Mouse (Mus musculus): ENCODE measurements around the gene Kcnh4. TPM values are rescaled to one million over a fixed set of nuclear protein-coding genes. Genes with fewer than 3 reads are reported as not detected.

Gene Kcnh4
- polyA plus RNA-seq, 2 experiments, result not detected

GRCm38 (mm10) chr11:100729976-100730375 is 29.8 kb downstream of the Kcnh4 start:
- Histone ChIP-seq H3K4me3 (ENCODE audit: insufficient read depth in 1 of 2, low read depth in 2 of 2, low read length in 2 of 2) (no peak overlapping the region), H3K27ac (no peak overlapping the region), H3K9me3 (ENCODE audit: control insufficient read depth, low read length) (no peaks in the 10 kb centered on the region), H3K27me3 (ENCODE audit: control insufficient read depth, insufficient read depth, low read length) (no peaks in the 10 kb centered on the region), H3K36me3 (replicated peaks; ENCODE audit: control insufficient read depth, insufficient read depth, low read depth) (peaks cover 32% of the 10 kb centered on the region), H3K4me1 (replicated peaks; ENCODE audit: control insufficient read depth in 2 of 2, insufficient read depth in 2 of 2, low read length in 1 of 2) (peaks cover 8 to 19% of the 10 kb centered on the region in 2 experiments), H3K4me2 (ENCODE audit: low read depth) (no peak overlapping the region), H3K9ac (replicated peaks) (no peak overlapping the region)
- TF ChIP-seq EP300 (IDR thresholded peaks at IDR 0.05; ENCODE audit: low read depth), result no peak
- TF ChIP-seq CTCF (IDR thresholded peaks at IDR 0.05; ENCODE audit: low read depth), result no peak
- no peak for ATAC-seq (ENCODE audit: insufficient read depth)
- DNase-seq (ENCODE audit: low read depth in 3 of 3, low spot score in 3 of 3), result no peak
- WGBS (ENCODE audit: insufficient replicate concordance), result 27% methylated on average over 4 of the region's 4 CpGs

DNA sequence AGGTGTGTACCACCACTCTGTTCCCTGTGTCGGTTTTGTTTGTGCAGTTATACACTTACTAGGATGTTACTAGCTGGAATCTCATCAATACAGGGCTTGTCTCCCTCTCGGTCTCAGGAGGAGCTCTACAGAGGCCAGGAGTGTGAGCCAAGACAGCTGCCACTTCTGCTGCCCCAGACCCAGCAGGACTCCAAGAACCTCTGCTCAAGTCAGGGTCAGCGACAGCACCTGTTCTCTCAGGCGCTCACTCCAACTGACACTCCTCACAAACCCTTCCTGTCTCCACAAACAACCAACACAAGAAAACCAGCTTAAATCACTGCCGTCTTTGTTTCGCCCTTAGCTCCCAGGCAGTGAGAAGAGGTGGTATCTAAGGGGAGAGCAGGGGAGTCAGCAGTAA is 31.1 kb downstream of the Kcnh4 start:
- no peak overlapping the region for H3K27ac ChIP-seq
- TF ChIP-seq EP300 (IDR thresholded peaks at IDR 0.05; ENCODE audit: low read depth), result no peak
- WGBS (ENCODE audit: insufficient replicate concordance), result 84% methylated on average over 6 of the region's 6 CpGs
- no peaks in the 10 kb centered on the region for H3K27me3 ChIP-seq (ENCODE audit: control insufficient read depth, insufficient read depth, low read length)
- no peak overlapping the region for H3K4me2 ChIP-seq (ENCODE audit: low read depth)
- peaks cover 26% of the 10 kb centered on the region for H3K36me3 ChIP-seq (replicated peaks; ENCODE audit: control insufficient read depth, insufficient read depth, low read depth)
- DNase-seq (ENCODE audit: low read depth in 3 of 3, low spot score in 3 of 3) (no peak), ATAC-seq (ENCODE audit: insufficient read depth) (no peak)
- H3K4me3 ChIP-seq (ENCODE audit: insufficient read depth in 1 of 2, low read depth in 2 of 2, low read length in 2 of 2), result no peak overlapping the region
- no peak overlapping the region for H3K9ac ChIP-seq (replicated peaks)
- no peaks in the 10 kb centered on the region for H3K9me3 ChIP-seq (ENCODE audit: control insufficient read depth, low read length)
- peaks cover 12 to 25% of the 10 kb centered on the region in 2 experiments for H3K4me1 ChIP-seq (replicated peaks; ENCODE audit: control insufficient read depth in 2 of 2, insufficient read depth in 2 of 2, low read length in 1 of 2)

- Histone ChIP-seq H3K4me1 (replicated peaks; ENCODE audit: control insufficient read depth in 2 of 2, insufficient read depth in 2 of 2, low read length in 1 of 2) (peaks cover 23 to 32% of the 10 kb centered on the region in 2 experiments), H3K27me3 (ENCODE audit: control insufficient read depth, insufficient read depth, low read length) (no peaks in the 10 kb centered on the region), H3K4me2 (ENCODE audit: low read depth) (no peak overlapping the region), H3K36me3 (replicated peaks; ENCODE audit: control insufficient read depth, insufficient read depth, low read depth) (peaks cover 15% of the 10 kb centered on the region), H3K9ac (replicated peaks) (no peak overlapping the region), H3K9me3 (ENCODE audit: control insufficient read depth, low read length) (no peaks in the 10 kb centered on the region), H3K4me3 (ENCODE audit: insufficient read depth in 1 of 2, low read depth in 2 of 2, low read length in 2 of 2) (no peak overlapping the region), H3K27ac (no peak overlapping the region)
- TF ChIP-seq EP300 (IDR thresholded peaks at IDR 0.05; ENCODE audit: low read depth) (no peak), CTCF (IDR thresholded peaks at IDR 0.05; ENCODE audit: low read depth) (no peak)
- DNase-seq (ENCODE audit: low read depth in 3 of 3, low spot score in 3 of 3), result no peak
- no peak for ATAC-seq (ENCODE audit: insufficient read depth)
- WGBS (ENCODE audit: insufficient replicate concordance), result 90% methylated on average over 3 of the region's 3 CpGs
These were observed 32.5 kb downstream of the Kcnh4 start for GRCm38 (mm10) chr11:100727201-100727600.

DNA sequence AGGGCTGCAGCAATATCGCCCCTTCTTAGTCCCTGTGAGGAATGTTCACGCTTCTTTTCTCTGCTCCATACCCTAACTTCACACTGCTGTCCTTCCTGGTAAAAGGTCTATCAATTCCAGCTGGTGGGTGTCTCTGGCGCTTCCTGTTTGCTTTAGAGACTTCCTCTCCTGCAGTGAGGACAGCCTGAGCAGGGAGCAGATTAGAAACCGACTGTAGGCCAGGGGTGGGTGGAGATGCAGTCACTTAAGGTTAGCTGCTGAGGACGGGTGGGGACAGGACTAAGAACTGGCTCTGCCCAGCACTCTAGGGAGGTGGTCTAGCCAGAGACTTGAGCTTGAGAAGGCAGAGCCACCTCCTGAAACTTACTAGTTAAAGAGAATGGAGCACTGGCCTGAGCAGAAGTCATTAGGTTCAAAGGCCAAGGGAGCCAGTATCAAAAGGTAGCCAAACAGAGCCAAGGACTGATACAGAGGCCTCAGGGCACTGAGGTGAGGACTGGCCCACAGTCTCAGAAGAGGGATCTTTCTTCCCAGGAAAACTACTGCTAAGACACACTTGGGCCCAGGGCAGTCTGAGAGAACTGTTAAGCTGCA is 34.7 kb downstream of the Kcnh4 start:
- Histone ChIP-seq H3K36me3 (replicated peaks; ENCODE audit: control insufficient read depth, insufficient read depth, low read depth) (peaks cover 11% of the 10 kb centered on the region), H3K4me2 (ENCODE audit: low read depth) (peak overlapping the region; percentile 19; the same call in 1 of the 2 replicates), H3K4me1 (replicated peaks; ENCODE audit: control insufficient read depth in 2 of 2, insufficient read depth in 2 of 2, low read length in 1 of 2) (peaks cover 26 to 39% of the 10 kb centered on the region in 2 experiments), H3K27ac (peak overlapping the region; percentile 21), H3K9ac (replicated peaks) (no peak overlapping the region), H3K4me3 (ENCODE audit: insufficient read depth in 1 of 2, low read depth in 2 of 2, low read length in 2 of 2) (no peak overlapping the region), H3K9me3 (ENCODE audit: control insufficient read depth, low read length) (no peaks in the 10 kb centered on the region), H3K27me3 (ENCODE audit: control insufficient read depth, insufficient read depth, low read length) (no peaks in the 10 kb centered on the region)
- TF ChIP-seq CTCF (IDR thresholded peaks at IDR 0.05; ENCODE audit: low read depth) (no peak), EP300 (IDR thresholded peaks at IDR 0.05; ENCODE audit: low read depth) (no peak)
- WGBS (ENCODE audit: insufficient replicate concordance), result 15% methylated on average over 5 of the region's 5 CpGs
- ATAC-seq (ENCODE audit: insufficient read depth) (peak; percentile 47), DNase-seq (ENCODE audit: low read depth in 3 of 3, low spot score in 3 of 3) (no peak)

DNA sequence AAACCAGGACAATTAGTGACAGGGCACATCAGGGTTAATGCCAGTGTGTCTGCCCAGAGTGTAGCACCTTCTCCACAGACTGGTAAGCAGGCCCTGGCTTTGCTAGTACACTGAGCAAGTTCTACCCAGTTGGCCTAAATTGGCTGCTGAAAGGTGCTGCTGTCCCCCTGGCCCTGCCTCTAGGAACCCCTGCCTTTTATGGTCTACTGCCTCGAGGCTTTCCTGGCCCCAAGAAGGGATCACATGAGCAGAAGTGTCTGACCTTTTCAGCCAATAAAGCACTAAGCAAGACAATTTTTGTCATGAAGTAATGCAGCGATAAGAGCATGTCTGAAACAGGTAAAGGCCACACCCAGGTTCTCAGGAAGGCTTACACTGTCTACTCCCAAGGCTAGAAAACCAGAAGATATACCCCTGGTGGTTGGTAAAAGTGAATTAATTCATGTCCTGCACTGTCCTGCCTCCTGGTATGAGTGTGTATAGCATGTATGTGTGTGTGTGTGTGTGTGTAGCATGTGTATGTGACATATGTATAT is 37.2 kb downstream of the Kcnh4 start:
- peak overlapping the region; percentile 0 for H3K27ac ChIP-seq
- H3K27me3 ChIP-seq (ENCODE audit: control insufficient read depth, insufficient read depth, low read length), result no peaks in the 10 kb centered on the region
- 29% methylated on average over 2 of the region's 2 CpGs for WGBS (ENCODE audit: insufficient replicate concordance)
- H3K9ac ChIP-seq (replicated peaks), result no peak overlapping the region
- ATAC-seq (ENCODE audit: insufficient read depth), result no peak
- no peak overlapping the region for H3K4me3 ChIP-seq (ENCODE audit: insufficient read depth in 1 of 2, low read depth in 2 of 2, low read length in 2 of 2)
- H3K9me3 ChIP-seq (ENCODE audit: control insufficient read depth, low read length), result no peaks in the 10 kb centered on the region
- H3K4me1 ChIP-seq (replicated peaks; ENCODE audit: control insufficient read depth in 2 of 2, insufficient read depth in 2 of 2, low read length in 1 of 2), result peaks cover 26 to 39% of the 10 kb centered on the region in 2 experiments
- TF ChIP-seq EP300 (IDR thresholded peaks at IDR 0.05; ENCODE audit: low read depth) (no peak), CTCF (IDR thresholded peaks at IDR 0.05; ENCODE audit: low read depth) (no peak)
- DNase-seq (ENCODE audit: low read depth in 3 of 3, low spot score in 3 of 3), result no peak
- H3K36me3 ChIP-seq (replicated peaks; ENCODE audit: control insufficient read depth, insufficient read depth, low read depth), result peaks cover 23% of the 10 kb centered on the region
- peak overlapping the region; percentile 25 for H3K4me2 ChIP-seq (ENCODE audit: low read depth)
